Mouse (Mus musculus): ENCODE measurements around the gene Axdnd1.

Axdnd1 gene

DNA sequence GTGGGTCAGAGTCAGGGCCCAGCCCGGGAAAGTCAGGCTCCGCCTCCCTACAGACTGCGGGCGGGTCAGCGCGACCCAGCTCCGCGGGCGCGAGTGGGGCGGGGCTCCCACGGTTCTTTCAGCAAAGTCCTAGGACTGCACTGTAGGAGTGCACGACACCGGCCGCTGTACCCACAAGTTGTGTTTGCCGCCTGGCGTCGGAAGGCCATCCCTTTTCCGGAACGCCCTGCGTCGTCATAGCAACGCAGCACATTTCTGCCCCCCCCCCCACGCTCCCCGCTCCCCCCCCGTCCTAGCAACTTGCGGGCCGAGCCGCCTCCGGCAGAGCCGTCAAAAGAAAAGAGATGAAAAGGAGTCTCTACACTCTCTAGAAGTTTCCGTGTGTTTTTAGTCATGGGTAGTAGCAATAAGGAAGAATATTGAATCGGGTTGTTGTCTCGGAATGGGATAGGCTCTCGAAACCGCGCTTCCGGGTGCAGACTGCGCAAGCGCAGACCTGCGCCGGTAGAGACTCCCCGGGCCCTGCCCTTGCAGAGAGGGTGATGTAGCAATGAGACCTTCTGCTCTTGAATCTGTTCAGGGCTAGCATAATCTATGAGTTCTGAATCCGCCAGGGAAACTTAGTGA, at the start of gene Axdnd1:
Axdnd1 (minus strand) TSS at position 489 of the 627 bp plus-strand sequence.
- DNase-seq (ENCODE audit: low read depth, low spot score): peak; percentile 95

- DNase-seq (ENCODE audit: low read depth, low spot score): no peak
Measured at GRCm38 (mm10) chr1:156470557-156470956, 49.6 kb upstream of the Axdnd1 start.

- DNase-seq (ENCODE audit: low read depth, low spot score): no peak
Measured at GRCm38 (mm10) chr1:156468576-156468975, 47.6 kb upstream of the Axdnd1 start.

DNA sequence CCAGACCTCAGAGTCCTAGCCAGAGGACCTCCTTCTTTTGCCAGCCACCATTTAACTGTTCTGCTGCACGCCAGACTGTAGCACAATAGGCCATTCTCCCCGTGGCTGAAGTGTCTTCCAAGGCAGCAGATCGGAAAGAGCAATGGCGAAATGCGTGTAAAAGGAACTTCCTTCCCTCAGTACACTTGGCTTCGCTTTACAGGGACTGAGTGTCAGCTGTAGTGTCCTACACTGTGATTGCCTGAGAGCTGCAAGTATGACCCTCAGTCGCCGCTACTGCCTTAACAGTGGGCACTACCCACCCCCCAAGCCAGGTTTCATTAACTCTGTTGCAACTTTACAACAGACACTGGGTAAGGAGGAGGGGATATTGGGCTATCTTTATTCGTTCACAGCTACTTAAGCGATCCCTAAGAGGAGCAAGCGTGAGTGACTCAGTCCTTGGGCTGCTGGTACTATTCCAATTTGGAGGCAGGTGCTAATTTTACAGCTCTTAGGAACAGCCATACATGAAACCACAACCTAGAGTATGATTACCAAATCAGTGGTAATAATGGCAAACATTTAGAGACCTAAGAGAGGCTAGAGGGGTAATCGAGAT, 46.8 kb upstream of the Axdnd1 start:
- DNase-seq (ENCODE audit: low read depth, low spot score): no peak

DNA sequence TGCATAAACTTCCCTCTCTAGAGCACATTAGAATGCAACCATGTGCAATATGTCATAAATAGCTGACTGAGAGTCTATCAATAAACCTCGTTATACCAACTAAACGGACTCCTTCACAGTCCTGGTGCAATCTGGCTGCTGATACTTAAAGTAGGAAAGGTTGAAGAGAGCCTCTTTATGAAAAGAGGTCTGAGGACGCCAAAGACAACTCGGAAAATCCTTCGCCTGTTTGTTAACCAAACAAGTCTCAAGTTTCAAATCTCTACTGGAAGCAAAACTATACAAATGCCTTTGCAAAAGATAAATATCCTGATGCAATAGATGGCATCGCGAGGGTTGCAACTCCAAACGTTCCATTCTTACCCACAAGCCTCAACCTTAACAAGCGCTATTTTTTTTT, 44.0 kb upstream of the Axdnd1 start:
- DNase-seq (ENCODE audit: low read depth, low spot score): no peak

DNA sequence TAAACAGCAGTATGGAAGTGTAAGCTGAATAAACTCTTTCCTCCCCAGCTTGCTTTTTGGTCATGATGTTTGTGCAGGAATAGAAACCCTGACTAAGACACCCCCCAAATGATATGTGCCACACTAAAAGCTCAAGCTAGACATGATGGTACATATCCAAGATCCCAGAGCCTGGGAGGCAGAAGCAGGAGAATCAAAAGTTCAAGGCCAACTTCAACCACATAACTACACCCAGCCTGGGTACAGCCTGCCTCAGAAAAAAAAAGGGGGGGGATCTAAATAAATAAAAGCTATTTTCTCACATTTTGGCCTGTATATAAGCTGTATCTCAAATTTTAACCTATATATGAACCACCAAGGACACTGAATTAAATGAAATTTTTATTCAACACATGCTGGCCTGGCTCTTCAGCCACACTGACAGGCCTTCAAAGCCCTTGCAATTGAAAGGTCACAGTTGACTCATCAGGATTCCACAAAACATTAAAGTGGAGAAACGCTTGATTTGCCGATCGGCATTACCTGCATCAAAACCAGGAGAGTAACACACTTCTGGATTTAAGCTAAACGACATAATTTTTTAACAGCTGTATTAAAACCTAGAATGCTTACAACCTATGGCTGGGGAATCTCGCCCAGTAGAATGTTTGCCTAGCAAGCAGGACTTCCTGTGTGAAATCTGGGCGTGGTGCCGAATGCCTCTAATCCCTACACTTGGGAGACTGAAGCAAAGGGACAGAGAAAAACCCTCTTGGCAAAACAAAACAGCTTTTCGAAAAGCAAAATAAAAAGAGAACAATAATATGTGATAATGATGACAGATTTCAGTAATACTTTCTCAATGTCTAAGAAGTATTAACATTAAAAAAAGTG, 43.3 kb upstream of the Axdnd1 start:
- no peak for DNase-seq (ENCODE audit: low read depth, low spot score)

DNA sequence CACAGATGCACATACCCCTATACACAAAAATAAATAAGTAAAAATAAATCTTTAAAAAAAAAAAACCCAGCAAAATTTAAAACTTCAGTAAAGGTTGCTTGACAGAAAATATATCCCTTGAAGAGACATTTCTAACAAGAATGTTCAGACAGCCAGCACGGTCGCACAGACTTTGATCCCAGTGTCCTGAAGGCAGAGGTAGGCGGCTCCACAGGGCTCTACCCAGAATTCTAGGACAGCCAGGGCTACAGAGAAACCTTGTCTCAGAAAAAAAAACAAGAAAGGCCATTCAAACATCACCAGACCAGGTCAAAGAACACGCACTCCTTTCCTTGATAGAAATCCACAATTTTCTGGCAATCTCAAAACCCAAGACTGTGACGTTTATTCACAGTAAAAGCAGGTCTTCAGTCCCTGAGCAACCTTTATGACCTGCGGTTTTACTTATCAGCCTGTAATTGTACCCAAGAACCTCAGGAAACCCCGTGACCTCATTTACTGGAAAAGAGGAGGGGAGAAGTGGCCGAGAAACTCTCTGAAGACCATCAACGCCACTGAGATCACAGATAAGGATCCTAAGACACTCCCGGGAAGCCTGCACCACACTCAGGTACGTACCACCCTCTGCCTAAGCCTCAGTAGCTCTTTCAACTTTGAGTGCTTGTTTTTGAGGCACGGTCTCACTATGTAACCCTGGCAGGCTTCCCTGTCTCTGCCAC, 41.5 kb upstream of the Axdnd1 start:
- DNase-seq (ENCODE audit: low read depth, low spot score): peak; percentile 31

DNA sequence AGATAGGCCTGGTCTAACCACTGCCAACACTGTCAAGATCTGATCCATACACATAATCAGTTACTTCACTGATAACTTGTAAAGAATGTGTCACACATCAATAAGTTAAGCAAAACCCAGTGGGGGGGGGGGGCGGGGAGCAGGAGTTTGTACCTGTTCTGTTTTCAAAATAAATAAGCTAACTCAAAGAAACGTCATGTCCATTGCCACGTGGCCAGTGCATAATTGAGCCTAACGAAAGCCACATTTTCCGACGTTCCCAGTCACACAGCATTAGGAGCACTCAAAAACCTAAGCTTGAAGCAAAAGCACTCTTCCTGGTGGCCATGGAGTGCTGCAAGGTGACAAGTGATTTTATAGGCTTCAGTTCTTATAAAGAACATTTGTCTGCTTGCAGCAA, 40.1 kb upstream of the Axdnd1 start:
- no peak for DNase-seq (ENCODE audit: low read depth, low spot score)

- peak; percentile 18 for DNase-seq (ENCODE audit: low read depth, low spot score)
Measured at GRCm38 (mm10) chr1:156460216-156460615, 39.3 kb upstream of the Axdnd1 start.

GRCm38 (mm10) chr1:156459690-156460089, 38.7 kb upstream of the Axdnd1 start:
- DNase-seq (ENCODE audit: low read depth, low spot score): peak; percentile 51

DNA sequence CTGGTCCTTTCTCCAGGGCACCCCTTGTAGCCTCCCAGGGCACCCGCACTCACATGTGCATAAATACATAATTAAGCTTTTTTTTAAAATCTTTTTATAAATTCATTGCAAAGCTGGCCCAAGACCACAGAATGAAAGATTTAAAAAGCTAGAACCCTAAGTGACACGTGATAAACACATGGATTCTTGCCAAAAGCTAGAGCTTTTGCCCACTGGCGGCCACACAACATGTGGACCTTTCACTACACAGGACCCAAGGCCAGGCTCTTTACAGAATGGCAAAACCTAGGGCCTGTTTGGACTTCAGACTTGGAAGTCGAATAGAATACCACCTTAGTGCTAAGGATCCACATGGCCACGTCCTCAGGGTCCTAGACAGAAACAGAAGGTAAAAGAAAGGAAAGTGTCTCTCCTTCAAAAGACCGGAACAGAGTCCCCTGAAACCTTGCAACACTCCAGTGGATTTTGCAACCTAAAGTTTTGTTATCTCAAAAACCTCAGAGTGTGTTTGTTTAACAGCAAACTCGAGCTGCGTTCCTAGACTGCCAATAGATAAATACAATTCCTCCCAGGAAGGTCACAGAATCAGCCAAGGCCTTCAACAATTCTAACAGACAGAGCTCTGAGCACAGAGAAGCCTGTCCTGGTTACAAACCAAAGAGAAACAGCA, 37.6 kb upstream of the Axdnd1 start:
- no peak for DNase-seq (ENCODE audit: low read depth, low spot score)

GRCm38 (mm10) chr1:156455005-156455758, 34.2 kb upstream of the Axdnd1 start:
- DNase-seq (ENCODE audit: low read depth, low spot score): no peak

DNA sequence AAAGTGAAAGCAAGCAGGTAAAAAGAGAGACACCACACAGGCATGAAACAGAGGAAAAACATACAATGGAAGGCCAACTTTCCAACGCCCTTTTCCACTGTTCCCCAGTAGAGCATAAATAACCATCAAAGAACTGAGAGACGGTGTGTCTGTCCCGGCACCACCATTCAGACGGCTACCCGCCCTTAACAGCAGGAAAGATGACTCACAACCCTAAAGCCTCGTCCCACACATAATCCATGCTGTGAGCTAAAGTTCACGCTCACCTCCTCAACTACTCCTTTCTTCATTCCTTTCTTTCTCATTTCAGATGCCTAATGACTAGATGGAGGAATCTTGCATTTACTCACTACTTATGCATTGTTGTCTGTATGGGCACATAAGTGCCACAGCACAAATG, 33.4 kb upstream of the Axdnd1 start:
- peak; percentile 33 for DNase-seq (ENCODE audit: low read depth, low spot score)

DNA sequence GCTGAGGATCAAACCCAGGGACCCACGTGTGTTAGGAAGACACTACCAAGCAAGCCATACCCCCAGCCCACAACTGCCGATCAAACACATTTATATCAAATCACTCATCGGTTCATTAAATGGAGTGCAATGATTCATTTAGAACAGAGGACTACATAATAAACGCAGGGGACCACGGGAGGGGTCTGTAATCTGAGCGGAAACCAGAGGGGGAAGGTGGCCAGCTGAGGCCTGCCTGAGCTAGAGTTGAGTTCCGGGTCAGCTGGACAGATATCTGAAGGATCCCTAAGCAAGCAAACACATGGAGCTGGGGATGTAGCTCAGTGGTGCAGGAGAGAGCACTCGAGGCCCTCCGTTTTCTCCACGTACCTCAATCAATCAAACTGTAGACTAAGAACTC, 32.9 kb upstream of the Axdnd1 start:
- DNase-seq (ENCODE audit: low read depth, low spot score): no peak

DNA sequence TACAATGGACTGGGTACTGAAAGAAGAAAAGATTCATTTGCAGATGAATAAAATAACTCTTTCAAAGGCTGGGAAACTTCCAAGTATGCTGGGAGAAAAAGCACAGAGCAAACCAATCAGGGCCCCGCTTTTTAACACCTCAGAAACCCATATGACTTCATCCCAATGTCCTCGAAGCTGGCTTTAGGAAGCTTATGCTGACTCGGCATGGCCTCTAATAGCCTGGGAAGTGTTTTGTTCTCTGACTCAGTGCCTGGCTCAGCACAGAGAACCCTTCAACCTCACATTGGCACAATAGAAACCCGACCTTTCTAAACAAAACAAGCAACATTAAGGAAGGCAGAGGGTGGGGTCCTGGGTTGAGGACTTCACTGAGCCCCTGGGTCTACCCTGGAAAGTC, 29.5 kb upstream of the Axdnd1 start:
- no peak for DNase-seq (ENCODE audit: low read depth, low spot score)

- DNase-seq (ENCODE audit: low read depth, low spot score): no peak
Measured at GRCm38 (mm10) chr1:156449691-156450090, 28.7 kb upstream of the Axdnd1 start.

- no peak for DNase-seq (ENCODE audit: low read depth, low spot score)
Measured at GRCm38 (mm10) chr1:156449089-156449488, 28.1 kb upstream of the Axdnd1 start.

- no peak for DNase-seq (ENCODE audit: low read depth, low spot score)
Measured at GRCm38 (mm10) chr1:156445049-156445448, 24.1 kb upstream of the Axdnd1 start.

DNA sequence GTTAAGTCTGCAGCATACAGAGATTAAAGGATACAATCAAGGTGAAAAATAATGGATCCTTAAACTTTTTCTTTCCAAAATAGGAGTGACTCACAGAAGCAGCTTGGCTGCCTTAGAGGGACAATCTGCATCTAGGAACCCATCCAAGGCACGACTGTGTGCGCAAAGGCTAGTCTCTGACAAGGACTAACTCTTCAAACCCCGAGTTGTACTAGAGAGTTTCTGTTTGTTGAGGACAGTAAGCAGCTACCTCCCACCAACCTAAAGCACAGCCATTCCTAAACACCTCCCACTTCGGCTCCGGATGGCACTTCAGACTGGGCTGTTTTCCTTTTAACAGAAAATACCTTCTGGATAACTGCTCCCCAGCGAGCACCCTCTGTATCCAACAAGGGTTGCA, 21.8 kb upstream of the Axdnd1 start:
- DNase-seq (ENCODE audit: low read depth, low spot score): no peak

GRCm38 (mm10) chr1:156442266-156442665, 21.3 kb upstream of the Axdnd1 start:
- no peak for DNase-seq (ENCODE audit: low read depth, low spot score)

- peak; percentile 24 for DNase-seq (ENCODE audit: low read depth, low spot score)
Measured at GRCm38 (mm10) chr1:156437726-156438125, 16.8 kb upstream of the Axdnd1 start.
